Mouse (Mus musculus) cortical plate, adult 2 months (tissue): Measurements from ENCODE around the gene Adamts9.

Source experiments
- CTCF ChIP-seq: fragments of 200-500 bp; IDR thresholded peaks from 2 replicates; pipeline ENCODE4 v1.5.1; 2011; ENCODE audit warnings: mild to moderate bottlenecking, control low read depth, low read length; ENCODE audit not compliant: insufficient read depth; ENCODE audit errors: extremely low read depth
- POLR2A ChIP-seq: fragments of 200-500 bp; IDR thresholded peaks from 2 replicates; pipeline ENCODE4 v1.6.1; 2011; ENCODE audit warnings: mild to moderate bottlenecking, low read length, control low read depth; ENCODE audit not compliant: insufficient read depth; ENCODE audit errors: extremely low read depth

GRCm38 (mm10) chr6:92843474-92843873 is 99.8 kb downstream of the Adamts9 start:
- TF ChIP-seq CTCF (no peak), POLR2A (no peak)
